Mouse (Mus musculus) ovary, postnatal 14 days (tissue): ENCODE measurements around the gene Defb28.

ENCODE experiments used
- DNase-seq: peaks from one replicate; pipeline ENCODE4 v3.0.0; 2022; ENCODE audit warnings: low spot score

Defb28 gene

GRCm38 (mm10) chr2:152569038-152569437 lies 51.0 kb downstream of the Defb28 start, which contains the start of gene Gm17416:
Gene Gm17416 (plus strand): TSS chr2:152569338.
- no peak for DNase-seq

- no peak for DNase-seq
Observed at GRCm38 (mm10) chr2:152569881-152570280, 51.8 kb downstream of the Defb28 start.

GRCm38 (mm10) chr2:152570313-152570712 lies 52.3 kb downstream of the Defb28 start:
- no peak for DNase-seq
